Mouse (Mus musculus): Measurements from ENCODE around the gene Tbca. TPM values are rescaled to one million over a fixed set of nuclear protein-coding genes. Genes with fewer than 3 reads are reported as not detected.

The Tbca gene
- total RNA-seq, 1 experiment: 244 TPM

GRCm38 (mm10) chr13:94806315-94807179 lies 17.8 kb downstream of the Tbca start:
- peaks cover 0 to 2% of the 10 kb centered on the region in 2 experiments; a peak in 1 of 4 replicates for H3K4me1 ChIP-seq (ENCODE audit: control insufficient read depth in 2 of 2, insufficient read depth in 2 of 2, low read length in 2 of 2, poor library complexity in 1 of 2)
- no peak for TF ChIP-seq CHD2 (IDR thresholded peaks at IDR 0.05; ENCODE audit: low read depth, low read length)
- TF ChIP-seq ZC3H11A (IDR thresholded peaks at IDR 0.05; ENCODE audit: borderline replicate concordance, low read depth, low read length): no peak
- TF ChIP-seq ZNF384 (IDR thresholded peaks at IDR 0.05; ENCODE audit: low read depth, low read length): no peak
- no peak for TF ChIP-seq HCFC1 (IDR thresholded peaks at IDR 0.05; ENCODE audit: borderline replicate concordance, insufficient read depth, low read length)
- no peak for TF ChIP-seq MAFK (IDR thresholded peaks at IDR 0.05; ENCODE audit: insufficient read depth, low read depth, low read length)
- DNase-seq (ENCODE audit: low read depth, low spot score): no peak
- in situ Hi-C loops (cut with MboI; ENCODE audit: low sequenced_read_pairs in 2 of 2, unreplicated experiment in 2 of 2): no loop called here
- H3K27ac ChIP-seq (ENCODE audit: insufficient read depth, low read depth, low read length, poor library complexity, severe bottlenecking): no peak overlapping the region
- no peaks in the 10 kb centered on the region for H3K9me3 ChIP-seq (ENCODE audit: control insufficient read depth, insufficient read depth, low read depth, low read length)
- H3K4me3 ChIP-seq (ENCODE audit: insufficient read depth in 1 of 2, low read depth in 1 of 2, low read length in 2 of 2, poor library complexity in 1 of 2, severe bottlenecking in 1 of 2): no peak overlapping the region
- H3K9ac ChIP-seq (ENCODE audit: insufficient read depth, low read depth, low read length, poor library complexity, severe bottlenecking): no peak overlapping the region
- no peaks in the 10 kb centered on the region for H3K36me3 ChIP-seq (ENCODE audit: control insufficient read depth, insufficient read depth, low read length, poor library complexity, severe bottlenecking)

GRCm38 (mm10) chr13:94808596-94808995 lies 19.9 kb downstream of the Tbca start:
- H3K9ac ChIP-seq (ENCODE audit: insufficient read depth, low read depth, low read length, poor library complexity, severe bottlenecking): no peak overlapping the region
- in situ Hi-C loops (cut with MboI; ENCODE audit: low sequenced_read_pairs in 2 of 2, unreplicated experiment in 2 of 2): no loop called here
- no peak overlapping the region for H3K4me3 ChIP-seq (ENCODE audit: insufficient read depth in 1 of 2, low read depth in 1 of 2, low read length in 2 of 2, poor library complexity in 1 of 2, severe bottlenecking in 1 of 2)
- no peak for TF ChIP-seq CHD2 (IDR thresholded peaks at IDR 0.05; ENCODE audit: low read depth, low read length)
- no peak for TF ChIP-seq ZNF384 (IDR thresholded peaks at IDR 0.05; ENCODE audit: low read depth, low read length)
- TF ChIP-seq HCFC1 (IDR thresholded peaks at IDR 0.05; ENCODE audit: borderline replicate concordance, insufficient read depth, low read length): no peak
- no peak for TF ChIP-seq ZC3H11A (IDR thresholded peaks at IDR 0.05; ENCODE audit: borderline replicate concordance, low read depth, low read length)
- no peak for TF ChIP-seq MAFK (IDR thresholded peaks at IDR 0.05; ENCODE audit: insufficient read depth, low read depth, low read length)
- H3K4me1 ChIP-seq (ENCODE audit: control insufficient read depth in 2 of 2, insufficient read depth in 2 of 2, low read length in 2 of 2, poor library complexity in 1 of 2): peaks cover 0 to 2% of the 10 kb centered on the region in 2 experiments; a peak in 1 of 4 replicates
- H3K27ac ChIP-seq (ENCODE audit: insufficient read depth, low read depth, low read length, poor library complexity, severe bottlenecking): no peak overlapping the region
- H3K36me3 ChIP-seq (ENCODE audit: control insufficient read depth, insufficient read depth, low read length, poor library complexity, severe bottlenecking): no peaks in the 10 kb centered on the region
- DNase-seq (ENCODE audit: low read depth, low spot score): no peak
- H3K9me3 ChIP-seq (ENCODE audit: control insufficient read depth, insufficient read depth, low read depth, low read length): no peaks in the 10 kb centered on the region

GRCm38 (mm10) chr13:94809724-94810123 lies 21.0 kb downstream of the Tbca start:
- Histone ChIP-seq H3K36me3 (ENCODE audit: control insufficient read depth, insufficient read depth, low read length, poor library complexity, severe bottlenecking) (no peaks in the 10 kb centered on the region), H3K4me3 (ENCODE audit: insufficient read depth in 1 of 2, low read depth in 1 of 2, low read length in 2 of 2, poor library complexity in 1 of 2, severe bottlenecking in 1 of 2) (no peak overlapping the region), H3K27ac (ENCODE audit: insufficient read depth, low read depth, low read length, poor library complexity, severe bottlenecking) (no peak overlapping the region), H3K4me1 (ENCODE audit: control insufficient read depth in 2 of 2, insufficient read depth in 2 of 2, low read length in 2 of 2, poor library complexity in 1 of 2) (peaks cover 0 to 2% of the 10 kb centered on the region in 2 experiments; a peak in 1 of 4 replicates), H3K9me3 (ENCODE audit: control insufficient read depth, insufficient read depth, low read depth, low read length) (no peaks in the 10 kb centered on the region), H3K9ac (ENCODE audit: insufficient read depth, low read depth, low read length, poor library complexity, severe bottlenecking) (no peak overlapping the region)
- no peak for TF ChIP-seq ZNF384 (IDR thresholded peaks at IDR 0.05; ENCODE audit: low read depth, low read length)
- TF ChIP-seq HCFC1 (IDR thresholded peaks at IDR 0.05; ENCODE audit: borderline replicate concordance, insufficient read depth, low read length): no peak
- no peak for TF ChIP-seq MAFK (IDR thresholded peaks at IDR 0.05; ENCODE audit: insufficient read depth, low read depth, low read length)
- TF ChIP-seq ZC3H11A (IDR thresholded peaks at IDR 0.05; ENCODE audit: borderline replicate concordance, low read depth, low read length): no peak
- no peak for TF ChIP-seq CHD2 (IDR thresholded peaks at IDR 0.05; ENCODE audit: low read depth, low read length)
- in situ Hi-C loops (cut with MboI; ENCODE audit: low sequenced_read_pairs in 2 of 2, unreplicated experiment in 2 of 2): no loop called here
- no peak for DNase-seq (ENCODE audit: low read depth, low spot score)

GRCm38 (mm10) chr13:94811451-94811850 lies 22.7 kb downstream of the Tbca start:
- in situ Hi-C loops (cut with MboI; ENCODE audit: low sequenced_read_pairs in 2 of 2, unreplicated experiment in 2 of 2): no loop called here
- H3K9me3 ChIP-seq (ENCODE audit: control insufficient read depth, insufficient read depth, low read depth, low read length): no peaks in the 10 kb centered on the region
- no peaks in the 10 kb centered on the region for H3K36me3 ChIP-seq (ENCODE audit: control insufficient read depth, insufficient read depth, low read length, poor library complexity, severe bottlenecking)
- no peaks in the 10 kb centered on the region; a peak in 1 of 4 replicates for H3K4me1 ChIP-seq (ENCODE audit: control insufficient read depth in 2 of 2, insufficient read depth in 2 of 2, low read length in 2 of 2, poor library complexity in 1 of 2)
- H3K4me3 ChIP-seq (ENCODE audit: insufficient read depth in 1 of 2, low read depth in 1 of 2, low read length in 2 of 2, poor library complexity in 1 of 2, severe bottlenecking in 1 of 2): no peak overlapping the region
- DNase-seq (ENCODE audit: low read depth, low spot score): no peak
- TF ChIP-seq ZC3H11A (IDR thresholded peaks at IDR 0.05; ENCODE audit: borderline replicate concordance, low read depth, low read length) (no peak), ZNF384 (IDR thresholded peaks at IDR 0.05; ENCODE audit: low read depth, low read length) (no peak), CHD2 (IDR thresholded peaks at IDR 0.05; ENCODE audit: low read depth, low read length) (no peak), MAFK (IDR thresholded peaks at IDR 0.05; ENCODE audit: insufficient read depth, low read depth, low read length) (no peak), HCFC1 (IDR thresholded peaks at IDR 0.05; ENCODE audit: borderline replicate concordance, insufficient read depth, low read length) (no peak)
- no peak overlapping the region for H3K27ac ChIP-seq (ENCODE audit: insufficient read depth, low read depth, low read length, poor library complexity, severe bottlenecking)
- no peak overlapping the region for H3K9ac ChIP-seq (ENCODE audit: insufficient read depth, low read depth, low read length, poor library complexity, severe bottlenecking)

Measured in ES-E14 (cell line).